Mouse (Mus musculus) liver, adult 2 months (tissue): ENCODE results near the gene Hes3.

Experiments
- CTCF ChIP-seq: fragments of 200-500 bp; IDR thresholded peaks from 2 replicates; pipeline ENCODE4 v1.5.1; 2011; ENCODE audit warnings: low read depth, low read length, control low read depth
- POLR2A ChIP-seq: fragments of 200-500 bp; IDR thresholded peaks from 2 replicates; pipeline ENCODE4 v1.6.1; 2011; ENCODE audit warnings: low read length, control low read depth; ENCODE audit not compliant: insufficient read depth; ENCODE audit errors: extremely low read depth

- no peak for TF ChIP-seq CTCF
- no peak for TF ChIP-seq POLR2A
These were observed 47.5 kb downstream of the Hes3 start for GRCm38 (mm10) chr4:152243969-152244368.
